Mouse (Mus musculus): Measurements from ENCODE around the gene Mpdz.

The Mpdz gene

GRCm38 (mm10) chr4:81283081-81283480 lies 159.5 kb downstream of the Mpdz start:
- DNase-seq (ENCODE audit: low read depth, low spot score): no peak

GRCm38 (mm10) chr4:81280098-81280497 lies 162.5 kb downstream of the Mpdz start:
- no peak for DNase-seq (ENCODE audit: low read depth, low spot score)

- DNase-seq (ENCODE audit: low read depth, low spot score): no peak
Observed at GRCm38 (mm10) chr4:81279451-81279850, 163.2 kb downstream of the Mpdz start.

GRCm38 (mm10) chr4:81275957-81276715 lies 166.5 kb downstream of the Mpdz start:
- DNase-seq (ENCODE audit: low read depth, low spot score): no peak

- no peak for DNase-seq (ENCODE audit: low read depth, low spot score)
Observed at GRCm38 (mm10) chr4:81273067-81273466, 169.5 kb downstream of the Mpdz start.

- no peak for DNase-seq (ENCODE audit: low read depth, low spot score)
Observed at GRCm38 (mm10) chr4:81252859-81253780, 189.5 kb downstream of the Mpdz start.

GRCm38 (mm10) chr4:81252334-81252733 lies 190.3 kb downstream of the Mpdz start:
- no peak for DNase-seq (ENCODE audit: low read depth, low spot score)

GRCm38 (mm10) chr4:81251934-81252333 lies 190.7 kb downstream of the Mpdz start:
- DNase-seq (ENCODE audit: low read depth, low spot score): no peak

GRCm38 (mm10) chr4:81249245-81249644 lies 193.4 kb downstream of the Mpdz start:
- no peak for DNase-seq (ENCODE audit: low read depth, low spot score)

GRCm38 (mm10) chr4:81236227-81236626 lies 206.4 kb downstream of the Mpdz start:
- DNase-seq (ENCODE audit: low read depth, low spot score): no peak
